Mouse (Mus musculus): ENCODE results near the gene Dph5. TPM values are rescaled to one million over a fixed set of nuclear protein-coding genes. Genes with fewer than 3 reads are reported as not detected.

Dph5 gene
- total and polyA plus RNA-seq, 3 experiments = 37.0 to 70.0 (median 55.1) TPM

DNA sequence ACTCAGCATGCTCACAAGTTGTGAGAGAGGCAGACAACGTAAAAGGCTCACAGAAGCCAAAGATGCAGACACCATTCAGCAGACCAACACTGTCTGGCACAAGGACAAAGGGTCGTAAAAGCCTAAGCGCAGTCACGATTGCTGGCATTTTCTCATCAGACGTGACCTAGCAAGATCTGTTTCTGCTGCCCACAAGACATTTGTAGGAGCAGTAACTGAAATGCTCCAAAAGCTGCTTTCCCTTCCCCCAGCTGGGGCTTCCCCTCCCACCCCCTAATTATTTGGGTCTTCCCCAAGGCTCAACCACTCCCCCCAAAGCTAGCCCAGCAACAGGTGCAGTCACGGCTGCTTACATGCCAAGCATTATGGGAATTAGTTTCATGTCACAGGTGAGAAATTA, 12.1 kb upstream of the Dph5 start:
- in situ Hi-C loops (cut with MboI; ENCODE audit: low pct_ligation_motif_present, low pct_unique_long_range_greater_than_20kb, low sequenced_read_pairs) (no loop called here), dilution Hi-C loops (cut with MboI; ENCODE audit: extremely low pct_ligation_motif_present, extremely low pct_unique_long_range_greater_than_20kb, low sequenced_read_pairs) (no loop called here)
- Histone ChIP-seq H3K27ac (ENCODE audit: insufficient read depth, low read depth) (peak overlapping the region; percentile 76; the same call in 1 of the 2 replicates), H3K9ac (ENCODE audit: insufficient read depth, low read depth) (no peak overlapping the region), H3K36me3 (replicated peaks in 1 of 2; ENCODE audit: control insufficient read depth in 1 of 2, insufficient read depth in 1 of 2, low read length in 1 of 2) (peaks cover 0 to 6% of the 10 kb centered on the region in 2 experiments), H3K9me3 (replicated peaks; ENCODE audit: low read length) (peaks cover 8% of the 10 kb centered on the region), H3K27me3 (replicated peaks) (no peaks in the 10 kb centered on the region), H3K4me3 (replicated peaks in 1 of 3; ENCODE audit: low read depth in 2 of 3, low read length in 2 of 3, poor library complexity in 1 of 3) (peak overlapping the region in 1 of 3 experiments; percentile 32), H3K4me1 (ENCODE audit: control insufficient read depth in 1 of 2, insufficient read depth in 2 of 2) (peaks cover 2 to 30% of the 10 kb centered on the region in 2 experiments; a peak in 2 of 4 replicates), H3K79me2 (replicated peaks; ENCODE audit: control insufficient read depth, extremely low read depth, insufficient read depth, poor library complexity, severe bottlenecking) (no peaks in the 10 kb centered on the region), H3K4me2 (ENCODE audit: insufficient read depth, low read depth, poor library complexity, severe bottlenecking) (peak overlapping the region; percentile 96)
- peak; percentile 89 for DNase-seq (ENCODE audit: extremely low read depth)
- TF ChIP-seq RCOR1 (conservative IDR thresholded peaks at IDR 0.05; ENCODE audit: low read depth, low read length) (peak; percentile 87), POLR2A (IDR thresholded peaks at IDR 0.05; ENCODE audit: low read depth, low read length) (no peak), TCF12 (IDR thresholded peaks at IDR 0.05; ENCODE audit: low read depth, low read length) (peak; percentile 94), USF2 (conservative IDR thresholded peaks at IDR 0.05; ENCODE audit: low read depth, low read length) (no peak), CTCF (conservative IDR thresholded peaks at IDR 0.05 in 1 of 2, IDR thresholded peaks at IDR 0.05 in 1 of 2; ENCODE audit: low read depth in 2 of 2, low read length in 2 of 2) (no peak), USF1 (IDR thresholded peaks at IDR 0.05; ENCODE audit: low read depth, low read length) (no peak), ZKSCAN1 (IDR thresholded peaks at IDR 0.05; ENCODE audit: borderline replicate concordance, low read depth, low read length) (no peak), PAX5 (IDR thresholded peaks at IDR 0.05; ENCODE audit: low read length) (no peak), EP300 (IDR thresholded peaks at IDR 0.05; ENCODE audit: low read length) (peak; percentile 69; the same call in 1 of the 2 replicates), TBP (conservative IDR thresholded peaks at IDR 0.05; ENCODE audit: low read depth, low read length) (no peak), GABPA (IDR thresholded peaks at IDR 0.05; ENCODE audit: insufficient replicate concordance, low read depth, low read length) (no peak), MXI1 (IDR thresholded peaks at IDR 0.05; ENCODE audit: low read depth, low read length) (peak; percentile 56), E2F4 (IDR thresholded peaks at IDR 0.05; ENCODE audit: insufficient replicate concordance, low read depth, low read length) (no peak), ZMIZ1 (IDR thresholded peaks at IDR 0.05; ENCODE audit: low read depth, low read length) (no peak), SIN3A (IDR thresholded peaks at IDR 0.05; ENCODE audit: low read length) (peak; percentile 81), MEF2A (IDR thresholded peaks at IDR 0.05; ENCODE audit: borderline replicate concordance, low read depth, low read length) (peak; percentile 73; the same call in 1 of the 2 replicates), NELFE (IDR thresholded peaks at IDR 0.05; ENCODE audit: low read depth, low read length) (no peak), ZNF384 (IDR thresholded peaks at IDR 0.05; ENCODE audit: low read depth, low read length) (no peak), UBTF (IDR thresholded peaks at IDR 0.05; ENCODE audit: low read depth, low read length) (no peak), JUND (conservative IDR thresholded peaks at IDR 0.05; ENCODE audit: low read depth, low read length) (no peak), IRF4 (IDR thresholded peaks at IDR 0.05; ENCODE audit: low read depth, low read length) (peak; percentile 73), HCFC1 (IDR thresholded peaks at IDR 0.05; ENCODE audit: low read depth, low read length) (peak; percentile 53), JUN (IDR thresholded peaks at IDR 0.05; ENCODE audit: insufficient read depth, low read depth, low read length) (0 out of 2 replicates have a peak, but pooled peaks have one; percentile 10), CHD2 (IDR thresholded peaks at IDR 0.05; ENCODE audit: low read length) (peak; percentile 88; the same call in 1 of the 2 replicates), ZC3H11A (IDR thresholded peaks at IDR 0.05; ENCODE audit: low read depth, low read length) (no peak), SMC3 (IDR thresholded peaks at IDR 0.05; ENCODE audit: low read depth, low read length) (no peak; the same call in 1 of the 2 replicates), POLR2AphosphoS2 (IDR thresholded peaks at IDR 0.05; ENCODE audit: low read depth, low read length) (no peak), MYC (IDR thresholded peaks at IDR 0.05; ENCODE audit: low read depth, low read length) (0 out of 2 replicates have a peak, but pooled peaks have one; percentile 51), RAD21 (IDR thresholded peaks at IDR 0.05; ENCODE audit: low read depth, low read length) (no peak; the same call in 1 of the 2 replicates), ELF1 (IDR thresholded peaks at IDR 0.05; ENCODE audit: low read depth, low read length) (no peak), MAX (IDR thresholded peaks at IDR 0.05; ENCODE audit: low read length) (peak; percentile 68; the same call in 1 of the 2 replicates), MAZ (IDR thresholded peaks at IDR 0.05; ENCODE audit: low read depth, low read length) (peak; percentile 73; the same call in 1 of the 2 replicates), BHLHE40 (IDR thresholded peaks at IDR 0.05; ENCODE audit: low read depth, low read length) (peak; percentile 83), ETS1 (conservative IDR thresholded peaks at IDR 0.05; ENCODE audit: low read depth, low read length) (peak; percentile 76), KAT2A (IDR thresholded peaks at IDR 0.05; ENCODE audit: insufficient replicate concordance, low read length) (no peak), NRF1 (IDR thresholded peaks at IDR 0.05; ENCODE audit: low read depth, low read length) (no peak), MAFK (IDR thresholded peaks at IDR 0.05; ENCODE audit: insufficient replicate concordance, low read length) (0 out of 2 replicates have a peak, but pooled peaks have one; percentile 45), CHD1 (IDR thresholded peaks at IDR 0.05; ENCODE audit: low read depth, low read length) (no peak)
